Mouse (Mus musculus): ENCODE results near the gene Mapkapk3.

DNA sequence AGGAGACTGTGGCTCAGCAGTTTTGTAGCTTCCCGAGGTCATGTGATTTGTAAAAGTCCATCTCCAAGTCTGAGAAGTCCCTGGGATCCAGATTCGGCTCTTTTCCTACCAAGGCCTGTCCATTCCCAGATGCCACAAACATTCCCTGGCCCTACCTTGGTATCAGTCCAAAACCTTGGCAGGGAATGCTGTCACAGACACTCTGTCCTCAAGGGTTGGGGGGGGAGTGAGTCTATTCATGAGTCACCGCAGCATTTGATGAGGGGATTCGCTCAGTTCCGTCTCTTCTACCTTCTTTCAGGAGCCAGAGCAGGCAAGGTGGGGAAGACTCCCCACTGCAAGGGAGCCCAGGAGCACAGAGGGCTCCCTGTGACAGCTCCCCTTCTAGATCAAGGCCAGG lies 14.0 kb downstream of the Mapkapk3 start:
- TF ChIP-seq TAL1 (IDR thresholded peaks at IDR 0.05; ENCODE audit: low read length) (no peak), GATA1 (IDR thresholded peaks at IDR 0.05; ENCODE audit: low read length) (no peak)

Data from erythroblast, embryonic 14.5 days (primary cell).